Mouse (Mus musculus): ENCODE measurements around the gene Naa25.

DNA sequence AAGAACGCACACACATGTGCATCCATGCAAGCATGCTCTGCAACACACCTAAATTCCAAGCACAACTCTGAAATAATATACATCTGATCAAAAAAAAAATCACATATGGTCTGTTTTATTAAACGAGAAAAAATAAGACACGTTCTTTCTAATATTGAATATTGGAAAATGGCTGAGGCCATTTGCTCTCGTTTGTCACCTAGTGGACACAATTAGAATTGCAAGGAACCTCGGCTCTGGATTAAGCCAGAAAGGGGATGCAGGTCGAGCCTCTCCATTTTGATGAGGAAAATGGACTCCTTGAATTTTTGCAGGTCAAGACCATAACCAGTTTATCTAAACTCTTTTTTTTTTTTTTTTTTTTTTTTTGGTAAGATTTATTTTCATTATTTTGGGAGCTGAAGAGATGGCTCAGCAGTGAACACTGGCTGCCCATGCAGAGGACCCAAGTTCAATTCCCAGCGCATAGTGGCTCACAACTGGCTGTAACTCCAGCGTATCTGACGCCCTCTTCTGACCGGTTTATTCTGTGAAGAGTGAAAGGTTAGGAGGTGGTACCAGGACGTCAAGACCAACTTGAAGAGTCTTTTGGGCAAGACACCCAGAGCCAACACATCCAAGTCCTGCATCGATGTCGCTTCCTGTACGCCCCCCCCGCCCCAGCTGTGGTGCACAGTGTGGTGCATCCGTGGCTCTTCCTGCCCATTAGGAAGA is 4.9 kb upstream of the Naa25 start:
- TF ChIP-seq CTCF (IDR thresholded peaks at IDR 0.05; ENCODE audit: control insufficient read depth, insufficient read depth, low read length) (no peak), POLR2A (IDR thresholded peaks at IDR 0.05; ENCODE audit: borderline replicate concordance, control insufficient read depth, low read depth, low read length) (no peak)

Measured in bone marrow, adult 2 months (tissue).